Mouse (Mus musculus): ENCODE results near the gene Gm10842. TPM values are rescaled to one million over a fixed set of nuclear protein-coding genes. Genes with fewer than 3 reads are reported as not detected.

Gm10842 gene
- polyA plus RNA-seq, 1 experiment from 2014 or later, result not detected

DNA sequence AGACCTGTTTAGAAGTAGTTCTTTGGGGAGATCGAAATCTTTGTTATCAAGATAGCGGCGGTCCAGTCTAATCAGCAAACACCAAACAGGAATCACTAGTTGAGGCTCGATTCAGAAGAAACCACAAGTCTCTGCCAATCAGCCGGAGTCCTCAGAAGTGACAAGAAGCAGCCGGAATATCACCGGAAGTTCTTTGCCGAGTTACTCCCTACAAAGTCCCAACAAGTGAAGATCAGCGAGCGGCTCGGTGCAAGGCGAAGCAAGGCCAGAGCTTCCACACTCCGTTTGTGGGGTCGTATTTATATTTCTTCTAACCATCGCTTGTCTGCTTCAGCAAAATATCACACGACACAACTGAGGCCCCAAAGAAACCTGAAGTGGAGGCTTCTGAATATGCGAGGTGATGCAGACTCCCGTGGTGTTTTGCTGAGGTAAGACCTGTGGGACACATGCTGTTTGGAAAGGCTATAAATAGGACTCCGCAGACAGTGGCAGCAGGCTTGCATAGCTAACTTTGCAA, 10.1 kb downstream of the Gm10842 start:
- Histone ChIP-seq H3K4me2 (ENCODE audit: low read depth, low read length) (no peak overlapping the region), H3K27ac (replicated peaks; ENCODE audit: low read depth, low read length) (no peak overlapping the region), H3K9me3 (replicated peaks; ENCODE audit: control insufficient read depth, low read length) (no peaks in the 10 kb centered on the region), H3K4me3 (ENCODE audit: low read depth, low read length) (no peak overlapping the region), H3K9ac (replicated peaks; ENCODE audit: low read length) (no peak overlapping the region), H3K36me3 (replicated peaks; ENCODE audit: control insufficient read depth, insufficient read depth, low read depth, low read length) (no peaks in the 10 kb centered on the region), H3K27me3 (ENCODE audit: control insufficient read depth, insufficient read depth, low read length) (no peaks in the 10 kb centered on the region), H3K4me1 (ENCODE audit: control insufficient read depth, insufficient read depth, low read length) (peaks cover 2% of the 10 kb centered on the region)
- WGBS, result 80% methylated on average over 19 of the region's 19 CpGs
- no peak for DNase-seq (ENCODE audit: low spot score)
- no peak for ATAC-seq (replicated peaks; ENCODE audit: insufficient number of reproducible peaks, low FRiP score, low TSS enrichment, low read depth)

DNA sequence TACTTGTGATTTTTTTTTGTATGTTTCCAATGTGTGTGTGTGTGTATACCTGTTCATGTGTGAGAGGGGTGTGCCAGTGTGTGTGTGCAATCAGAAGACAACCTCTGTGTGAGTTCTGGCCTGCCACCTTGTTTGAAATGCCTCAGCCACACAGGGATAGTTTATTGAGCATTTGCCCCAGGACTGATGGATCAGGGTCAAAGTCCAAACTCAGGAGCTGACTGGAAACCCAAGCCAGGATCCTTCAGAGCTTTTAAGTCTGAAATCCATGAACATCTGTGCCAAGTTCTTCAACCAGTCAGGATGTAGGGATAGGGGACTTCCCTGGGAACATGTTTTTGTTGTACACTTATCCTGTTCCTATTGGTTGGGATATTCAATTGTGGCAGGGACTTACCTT, 11.4 kb downstream of the Gm10842 start:
- Histone ChIP-seq H3K27ac (replicated peaks; ENCODE audit: low read depth, low read length) (no peak overlapping the region), H3K27me3 (ENCODE audit: control insufficient read depth, insufficient read depth, low read length) (no peaks in the 10 kb centered on the region), H3K4me1 (ENCODE audit: control insufficient read depth, insufficient read depth, low read length) (peaks cover 2% of the 10 kb centered on the region), H3K36me3 (replicated peaks; ENCODE audit: control insufficient read depth, insufficient read depth, low read depth, low read length) (no peaks in the 10 kb centered on the region), H3K9ac (replicated peaks; ENCODE audit: low read length) (no peak overlapping the region), H3K4me3 (ENCODE audit: low read depth, low read length) (no peak overlapping the region), H3K9me3 (replicated peaks; ENCODE audit: control insufficient read depth, low read length) (no peaks in the 10 kb centered on the region), H3K4me2 (ENCODE audit: low read depth, low read length) (no peak overlapping the region)
- ATAC-seq (replicated peaks; ENCODE audit: insufficient number of reproducible peaks, low FRiP score, low TSS enrichment, low read depth) (no peak), DNase-seq (ENCODE audit: low spot score) (no peak)

DNA sequence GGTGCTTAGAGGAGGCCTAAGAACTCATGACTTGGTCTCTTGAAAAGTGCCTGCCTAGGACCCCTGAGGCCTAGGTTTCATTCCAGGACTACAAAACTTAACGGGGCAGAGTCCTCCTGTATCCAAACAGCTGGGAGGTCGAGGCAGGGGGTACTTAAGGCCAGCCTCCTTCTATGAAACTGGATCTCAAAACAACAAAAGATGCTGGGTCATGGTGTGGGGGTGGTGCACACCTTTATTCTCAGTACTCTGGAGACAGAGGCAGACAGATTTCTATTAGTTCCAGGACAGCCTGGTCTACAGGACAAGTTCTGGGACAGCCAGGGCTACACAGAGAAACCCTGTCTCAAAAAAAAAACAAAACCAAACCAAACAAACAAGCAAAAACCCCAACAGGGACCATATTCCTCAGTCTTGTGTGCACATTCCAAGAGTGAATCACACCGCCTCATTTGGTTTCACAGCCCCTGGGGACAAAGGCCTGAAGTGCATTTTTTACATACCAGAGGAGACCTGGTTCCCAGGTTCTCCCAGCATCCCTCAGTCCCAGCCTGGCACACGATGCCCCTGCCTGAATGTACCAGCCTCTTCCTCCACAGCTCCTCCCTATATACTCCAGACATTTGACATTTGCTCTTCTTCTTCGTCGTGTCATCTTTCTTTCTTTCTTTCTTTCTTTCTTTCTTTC, 13.1 kb downstream of the Gm10842 start:
- H3K27ac ChIP-seq (replicated peaks; ENCODE audit: low read depth, low read length), result no peak overlapping the region
- no peak overlapping the region for H3K9ac ChIP-seq (replicated peaks; ENCODE audit: low read length)
- no peaks in the 10 kb centered on the region for H3K27me3 ChIP-seq (ENCODE audit: control insufficient read depth, insufficient read depth, low read length)
- no peak overlapping the region for H3K4me3 ChIP-seq (ENCODE audit: low read depth, low read length)
- 61% methylated on average over 6 of the region's 6 CpGs for WGBS
- no peak for ATAC-seq (replicated peaks; ENCODE audit: insufficient number of reproducible peaks, low FRiP score, low TSS enrichment, low read depth)
- no peak for DNase-seq (ENCODE audit: low spot score)
- no peaks in the 10 kb centered on the region for H3K36me3 ChIP-seq (replicated peaks; ENCODE audit: control insufficient read depth, insufficient read depth, low read depth, low read length)
- H3K9me3 ChIP-seq (replicated peaks; ENCODE audit: control insufficient read depth, low read length), result peaks cover 4% of the 10 kb centered on the region
- no peaks in the 10 kb centered on the region for H3K4me1 ChIP-seq (ENCODE audit: control insufficient read depth, insufficient read depth, low read length)
- H3K4me2 ChIP-seq (ENCODE audit: low read depth, low read length), result no peak overlapping the region

DNA sequence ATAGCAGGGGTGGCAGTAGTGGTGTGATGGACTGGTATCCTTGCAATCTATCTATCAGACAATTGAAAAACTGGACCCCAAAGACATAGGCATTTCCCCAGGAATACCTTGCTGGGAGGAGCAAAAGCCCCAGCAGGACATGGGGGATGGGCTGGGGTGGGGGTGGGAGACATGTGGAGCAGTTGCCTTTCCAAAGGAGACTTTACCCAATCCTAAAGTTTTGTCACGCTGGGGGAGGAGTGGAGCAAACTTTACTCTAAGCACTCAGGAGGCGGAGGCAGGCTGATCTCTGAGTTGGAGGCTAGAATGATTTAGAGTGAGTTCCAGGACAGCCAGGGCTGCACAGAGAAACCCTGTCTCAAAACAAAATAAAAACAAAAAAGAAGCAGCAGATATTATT, 14.7 kb downstream of the Gm10842 start:
- Histone ChIP-seq H3K27ac (replicated peaks; ENCODE audit: low read depth, low read length) (no peak overlapping the region), H3K4me3 (ENCODE audit: low read depth, low read length) (no peak overlapping the region), H3K4me1 (ENCODE audit: control insufficient read depth, insufficient read depth, low read length) (no peaks in the 10 kb centered on the region), H3K9me3 (replicated peaks; ENCODE audit: control insufficient read depth, low read length) (peaks cover 11% of the 10 kb centered on the region), H3K4me2 (ENCODE audit: low read depth, low read length) (no peak overlapping the region), H3K27me3 (ENCODE audit: control insufficient read depth, insufficient read depth, low read length) (no peaks in the 10 kb centered on the region), H3K36me3 (replicated peaks; ENCODE audit: control insufficient read depth, insufficient read depth, low read depth, low read length) (no peaks in the 10 kb centered on the region), H3K9ac (replicated peaks; ENCODE audit: low read length) (no peak overlapping the region)
- ATAC-seq (replicated peaks; ENCODE audit: insufficient number of reproducible peaks, low FRiP score, low TSS enrichment, low read depth) (no peak), DNase-seq (ENCODE audit: low spot score) (no peak)
- 89% methylated on average over 2 of the region's 2 CpGs for WGBS

DNA sequence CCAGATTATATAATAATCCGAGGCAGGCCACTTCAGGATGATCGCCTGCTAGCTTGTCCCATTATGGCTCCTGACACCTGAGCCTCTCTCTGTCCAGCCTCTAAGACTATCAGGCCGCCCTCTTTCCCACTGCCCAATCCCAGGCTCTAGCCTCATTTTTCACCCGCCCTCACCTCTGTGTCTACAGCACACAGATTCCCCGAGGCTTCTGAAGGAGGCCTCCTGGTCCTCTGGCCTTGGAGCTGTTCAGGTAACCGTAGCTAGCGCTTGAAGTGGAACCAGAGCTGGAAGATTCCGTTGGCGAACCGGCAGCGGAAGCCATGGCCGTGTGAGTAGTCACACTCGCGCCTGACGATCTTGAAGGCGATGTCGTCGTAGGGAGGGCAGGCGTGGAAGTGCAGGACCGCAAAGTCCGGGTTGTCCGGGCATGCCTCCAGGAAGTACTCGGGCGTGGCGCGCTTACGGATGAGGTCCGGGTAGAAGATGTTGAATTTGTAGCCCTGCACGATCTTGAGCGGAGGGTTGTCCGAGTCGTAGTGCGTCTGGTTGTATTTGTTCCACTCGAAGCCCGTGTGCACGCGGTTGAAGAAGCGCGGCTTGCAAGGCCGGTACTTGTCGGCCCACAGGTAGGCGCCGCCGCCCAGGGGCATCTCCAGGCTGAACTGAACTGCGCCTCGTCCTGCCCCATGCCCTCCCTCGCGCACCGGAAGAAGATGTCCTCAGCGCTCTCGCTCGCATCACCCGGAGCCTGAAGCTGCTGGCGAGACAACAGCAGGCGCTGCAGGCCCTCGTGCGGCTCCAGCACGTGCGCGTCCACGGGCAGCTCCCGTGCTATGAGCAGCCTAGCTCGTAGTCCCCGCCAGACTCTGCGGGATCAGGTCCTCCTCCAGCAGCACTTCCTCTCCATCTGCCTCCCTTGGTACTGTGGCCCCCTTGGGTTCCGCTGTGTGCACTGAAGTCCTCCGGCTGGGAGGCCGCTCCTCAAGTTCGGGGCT, 18.1 kb downstream of the Gm10842 start:
- Histone ChIP-seq H3K4me3 (ENCODE audit: low read depth, low read length) (no peak overlapping the region), H3K9ac (replicated peaks; ENCODE audit: low read length) (no peak overlapping the region), H3K27ac (replicated peaks; ENCODE audit: low read depth, low read length) (no peak overlapping the region), H3K27me3 (ENCODE audit: control insufficient read depth, insufficient read depth, low read length) (no peaks in the 10 kb centered on the region), H3K4me2 (ENCODE audit: low read depth, low read length) (no peak overlapping the region), H3K9me3 (replicated peaks; ENCODE audit: control insufficient read depth, low read length) (peaks cover 11% of the 10 kb centered on the region), H3K4me1 (ENCODE audit: control insufficient read depth, insufficient read depth, low read length) (no peaks in the 10 kb centered on the region), H3K36me3 (replicated peaks; ENCODE audit: control insufficient read depth, insufficient read depth, low read depth, low read length) (no peaks in the 10 kb centered on the region)
- 83% methylated on average over 69 of the region's 69 CpGs for WGBS
- ATAC-seq (replicated peaks; ENCODE audit: insufficient number of reproducible peaks, low FRiP score, low TSS enrichment, low read depth) (no peak), DNase-seq (ENCODE audit: low spot score) (no peak)

DNA sequence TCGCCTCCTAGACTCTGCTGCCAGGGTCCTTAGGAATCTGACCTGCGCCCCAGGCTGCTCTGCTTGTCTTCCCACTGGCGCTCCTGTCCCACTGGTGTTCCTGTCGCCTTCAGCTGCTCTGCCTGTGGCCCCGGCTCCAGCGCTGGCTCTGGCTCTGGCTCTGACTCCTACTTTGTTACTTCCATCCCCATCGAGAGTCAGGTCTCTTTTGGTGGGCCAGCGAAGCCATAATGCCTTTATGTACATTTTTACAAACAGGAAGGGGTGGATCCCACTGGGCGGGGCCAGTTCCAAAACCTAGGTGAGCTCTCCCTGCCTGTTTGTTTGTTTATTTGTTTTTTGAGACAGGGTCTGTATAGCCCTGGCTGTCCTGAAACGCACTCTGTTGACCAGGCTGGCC, 20.1 kb downstream of the Gm10842 start:
- 90% methylated on average over 10 of the region's 10 CpGs for WGBS
- Histone ChIP-seq H3K27me3 (ENCODE audit: control insufficient read depth, insufficient read depth, low read length) (no peaks in the 10 kb centered on the region), H3K4me2 (ENCODE audit: low read depth, low read length) (no peak overlapping the region), H3K9me3 (replicated peaks; ENCODE audit: control insufficient read depth, low read length) (peaks cover 11% of the 10 kb centered on the region), H3K27ac (replicated peaks; ENCODE audit: low read depth, low read length) (no peak overlapping the region), H3K4me3 (ENCODE audit: low read depth, low read length) (no peak overlapping the region), H3K4me1 (ENCODE audit: control insufficient read depth, insufficient read depth, low read length) (no peaks in the 10 kb centered on the region), H3K36me3 (replicated peaks; ENCODE audit: control insufficient read depth, insufficient read depth, low read depth, low read length) (no peaks in the 10 kb centered on the region), H3K9ac (replicated peaks; ENCODE audit: low read length) (no peak overlapping the region)
- DNase-seq (ENCODE audit: low spot score), result no peak
- no peak for ATAC-seq (replicated peaks; ENCODE audit: insufficient number of reproducible peaks, low FRiP score, low TSS enrichment, low read depth)

DNA sequence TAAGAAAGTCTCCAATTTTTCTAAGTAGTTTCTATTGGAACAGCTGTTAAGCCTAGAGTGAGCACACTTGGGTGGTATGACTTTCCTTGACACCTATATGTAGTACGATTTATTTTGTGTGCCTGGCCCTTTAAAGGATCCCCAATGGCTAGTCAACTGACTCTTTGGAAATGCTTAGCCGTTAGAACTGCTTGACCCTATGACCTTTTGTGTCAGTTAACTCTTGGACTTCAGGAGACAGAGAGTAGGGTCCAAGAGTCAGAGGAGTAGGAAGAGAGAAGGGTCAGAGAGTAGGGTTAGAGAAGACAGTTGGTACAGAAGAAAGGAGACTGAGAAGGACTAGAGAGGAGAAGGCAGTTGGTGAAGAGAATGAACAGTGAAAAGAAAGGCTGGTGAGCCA, 31.8 kb downstream of the Gm10842 start, which contains the start of gene Tlk2:
Tlk2 (plus strand) TSS at position 292 of the 400 bp plus-strand sequence.
- ATAC-seq (replicated peaks; ENCODE audit: insufficient number of reproducible peaks, low FRiP score, low TSS enrichment, low read depth), result no peak

DNA sequence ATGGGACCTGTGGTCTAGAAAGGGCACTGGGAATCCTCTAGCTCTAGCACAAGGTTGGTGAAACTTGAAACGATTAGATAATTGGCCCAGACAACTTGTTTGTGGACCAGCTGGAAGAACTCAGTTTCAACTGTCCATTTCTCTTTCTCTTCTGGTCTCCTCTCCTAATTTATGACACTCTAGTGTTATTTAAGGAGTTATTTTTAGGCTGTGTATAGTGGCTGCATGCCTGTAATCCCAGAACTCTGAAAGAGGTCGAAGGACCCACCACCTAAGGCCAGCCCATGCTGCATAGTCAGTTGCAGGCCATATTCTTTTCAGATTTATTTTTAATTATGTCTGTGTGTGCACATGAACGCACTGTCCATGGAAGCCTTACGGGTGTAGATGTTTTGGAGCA, 32.8 kb downstream of the Gm10842 start:
- no peaks in the 10 kb centered on the region for H3K36me3 ChIP-seq (replicated peaks; ENCODE audit: control insufficient read depth, insufficient read depth, low read depth, low read length)
- H3K27me3 ChIP-seq (ENCODE audit: control insufficient read depth, insufficient read depth, low read length), result no peaks in the 10 kb centered on the region
- no peak for DNase-seq (ENCODE audit: low spot score)
- no peaks in the 10 kb centered on the region for H3K9me3 ChIP-seq (replicated peaks; ENCODE audit: control insufficient read depth, low read length)
- 85% methylated on average over 4 of the region's 4 CpGs for WGBS
- H3K27ac ChIP-seq (replicated peaks; ENCODE audit: low read depth, low read length), result no peak overlapping the region
- no peak for ATAC-seq (replicated peaks; ENCODE audit: insufficient number of reproducible peaks, low FRiP score, low TSS enrichment, low read depth)
- H3K4me1 ChIP-seq (ENCODE audit: control insufficient read depth, insufficient read depth, low read length), result no peaks in the 10 kb centered on the region; the same call in 1 of the 2 replicates
- no peak overlapping the region for H3K4me3 ChIP-seq (ENCODE audit: low read depth, low read length)
- H3K4me2 ChIP-seq (ENCODE audit: low read depth, low read length), result no peak overlapping the region; the same call in 1 of the 2 replicates
- no peak overlapping the region for H3K9ac ChIP-seq (replicated peaks; ENCODE audit: low read length)

More for the DNA sequence above, 31.8 kb downstream of the Gm10842 start, which contains the start of gene Tlk2:
- no peak within 1 kb of the TSS for H3K27ac ChIP-seq (replicated peaks; ENCODE audit: low read depth, low read length)
- no peaks in the 10 kb centered on the region for H3K27me3 ChIP-seq (ENCODE audit: control insufficient read depth, insufficient read depth, low read length)
- DNase-seq (ENCODE audit: low spot score), result no peak
- no peaks in the 10 kb centered on the region for H3K36me3 ChIP-seq (replicated peaks; ENCODE audit: control insufficient read depth, insufficient read depth, low read depth, low read length)
- no peak within 1 kb of the TSS for H3K9ac ChIP-seq (replicated peaks; ENCODE audit: low read length)
- WGBS, result 38% methylated on average over 2 of the region's 2 CpGs
- no peak within 1 kb of the TSS for H3K4me3 ChIP-seq (ENCODE audit: low read depth, low read length)
- no peaks in the 10 kb centered on the region; the same call in 1 of the 2 replicates for H3K4me1 ChIP-seq (ENCODE audit: control insufficient read depth, insufficient read depth, low read length)
- no peak within 1 kb of the TSS for H3K4me2 ChIP-seq (ENCODE audit: low read depth, low read length)
- no peaks in the 10 kb centered on the region for H3K9me3 ChIP-seq (replicated peaks; ENCODE audit: control insufficient read depth, low read length)
